Mouse (Mus musculus): ENCODE data around the gene Lrig1. TPM values are rescaled to one million over a fixed set of nuclear protein-coding genes. Genes with fewer than 3 reads are reported as not detected.

The Lrig1 gene
- polyA plus RNA-seq, 1 experiment: 7.4 TPM

DNA sequence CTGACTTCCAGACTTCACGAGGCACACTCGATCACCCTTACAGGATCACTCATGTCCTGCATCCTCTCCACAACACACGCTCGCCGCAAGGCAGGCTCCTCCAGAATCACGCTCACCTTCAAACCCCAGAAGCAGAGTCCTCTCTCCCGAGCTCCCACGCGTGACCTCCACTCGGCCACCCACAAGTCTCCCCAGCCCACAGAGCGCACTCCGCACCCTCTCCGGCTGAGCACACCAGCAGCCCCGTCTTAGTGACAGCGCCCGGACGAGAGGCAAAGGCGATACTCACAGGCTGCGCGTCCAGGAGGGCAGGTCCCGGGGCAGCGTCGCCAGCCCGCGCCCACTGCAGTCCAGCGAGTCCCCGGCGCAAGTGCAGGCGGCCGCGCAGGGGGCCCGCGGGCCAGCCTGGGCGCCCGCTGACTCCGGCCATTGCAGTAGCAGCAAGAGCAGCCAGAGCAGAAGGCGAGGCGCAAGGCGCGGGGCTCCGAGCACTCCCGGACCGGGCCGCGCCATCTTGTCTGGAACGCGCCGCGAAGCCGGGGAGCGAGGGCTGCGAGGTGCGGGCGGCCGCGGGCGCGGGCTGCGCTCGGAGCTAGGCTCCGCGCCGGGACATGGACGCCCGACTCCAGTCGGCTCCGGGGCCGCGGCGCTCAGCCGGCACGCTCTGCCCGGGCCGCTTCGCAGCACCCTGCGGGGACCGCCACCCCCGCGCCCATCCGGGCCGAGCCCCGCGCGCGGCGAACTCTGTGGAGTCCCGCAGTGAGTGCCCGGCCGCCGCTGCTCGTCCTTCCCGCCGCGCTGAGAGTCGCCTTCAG is 578 bp downstream of the Lrig1 start:
- TF ChIP-seq CTCF (IDR thresholded peaks at IDR 0.05; ENCODE audit: extremely low read depth, insufficient read depth, insufficient read length, insufficient replicate concordance) (no peak), POLR2A (IDR thresholded peaks at IDR 0.05; ENCODE audit: low read depth, low read length) (no peak)
- no peaks in the 10 kb centered on the region for H3K36me3 ChIP-seq (ENCODE audit: control insufficient read depth, insufficient read depth, low read length)
- peak in 1 of 2 experiments; percentile 5 for DNase-seq (ENCODE audit: low read depth in 1 of 2, low spot score in 2 of 2)
- peaks cover 11% of the 10 kb centered on the region for H3K27me3 ChIP-seq (ENCODE audit: control insufficient read depth, insufficient read depth, low read length)
- peak overlapping the region; percentile 46 for H3K27ac ChIP-seq (ENCODE audit: insufficient read depth, low read length)
- peaks cover 5% of the 10 kb centered on the region; the same call in 1 of the 2 replicates for H3K4me1 ChIP-seq (ENCODE audit: control insufficient read depth, insufficient read depth, insufficient read length)
- 2% methylated on average over 95 of the region's 95 CpGs for WGBS
- peak overlapping the region; percentile 67 for H3K4me3 ChIP-seq (ENCODE audit: extremely low read depth, insufficient read depth, insufficient read length)

- Histone ChIP-seq H3K36me3 (ENCODE audit: control insufficient read depth, insufficient read depth, low read length) (no peaks in the 10 kb centered on the region), H3K27ac (ENCODE audit: insufficient read depth, low read length) (no peak overlapping the region; the same call in 1 of the 2 replicates), H3K4me3 (ENCODE audit: extremely low read depth, insufficient read depth, insufficient read length) (peak overlapping the region; percentile 67; the same call in 1 of the 2 replicates), H3K27me3 (ENCODE audit: control insufficient read depth, insufficient read depth, low read length) (peaks cover 11% of the 10 kb centered on the region), H3K4me1 (ENCODE audit: control insufficient read depth, insufficient read depth, insufficient read length) (peaks cover 5% of the 10 kb centered on the region; the same call in 1 of the 2 replicates)
- no peak for DNase-seq (ENCODE audit: low read depth in 1 of 2, low spot score in 2 of 2)
- no peak for TF ChIP-seq POLR2A (IDR thresholded peaks at IDR 0.05; ENCODE audit: low read depth, low read length)
- no peak for TF ChIP-seq CTCF (IDR thresholded peaks at IDR 0.05; ENCODE audit: extremely low read depth, insufficient read depth, insufficient read length, insufficient replicate concordance)
- WGBS: 30% methylated on average over 11 of the region's 11 CpGs
These were observed 1.3 kb downstream of the Lrig1 start for GRCm38 (mm10) chr6:94698509-94699172.

DNA sequence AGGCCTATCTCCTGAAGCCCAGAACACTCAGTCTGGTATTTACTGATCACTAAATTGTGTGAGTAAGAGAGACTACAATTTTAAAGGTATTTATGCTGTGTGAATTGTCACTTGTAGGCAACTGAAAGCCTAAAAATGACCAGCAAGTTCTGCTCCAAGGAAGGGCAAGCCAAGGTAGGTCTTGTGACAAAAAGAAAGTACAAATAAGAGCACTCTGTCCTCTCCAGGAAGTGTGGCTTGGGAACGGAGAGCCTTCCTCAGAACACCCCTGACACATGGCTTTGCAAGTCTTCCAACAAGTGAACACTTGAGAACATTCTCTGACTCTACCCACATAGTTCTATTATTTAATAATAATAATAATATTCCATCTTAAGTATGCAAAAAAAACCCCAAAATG is 2.5 kb downstream of the Lrig1 start:
- 74% methylated on average over 1 of the region's 1 CpGs for WGBS
- no peak overlapping the region for H3K27ac ChIP-seq (ENCODE audit: insufficient read depth, low read length)
- DNase-seq (ENCODE audit: low read depth in 1 of 2, low spot score in 2 of 2): no peak
- H3K4me3 ChIP-seq (ENCODE audit: extremely low read depth, insufficient read depth, insufficient read length): no peak overlapping the region
- H3K4me1 ChIP-seq (ENCODE audit: control insufficient read depth, insufficient read depth, insufficient read length): peaks cover 5% of the 10 kb centered on the region; the same call in 1 of the 2 replicates
- peaks cover 11% of the 10 kb centered on the region for H3K27me3 ChIP-seq (ENCODE audit: control insufficient read depth, insufficient read depth, low read length)
- no peaks in the 10 kb centered on the region for H3K36me3 ChIP-seq (ENCODE audit: control insufficient read depth, insufficient read depth, low read length)
- no peak for TF ChIP-seq CTCF (IDR thresholded peaks at IDR 0.05; ENCODE audit: extremely low read depth, insufficient read depth, insufficient read length, insufficient replicate concordance)
- TF ChIP-seq POLR2A (IDR thresholded peaks at IDR 0.05; ENCODE audit: low read depth, low read length): no peak

DNA sequence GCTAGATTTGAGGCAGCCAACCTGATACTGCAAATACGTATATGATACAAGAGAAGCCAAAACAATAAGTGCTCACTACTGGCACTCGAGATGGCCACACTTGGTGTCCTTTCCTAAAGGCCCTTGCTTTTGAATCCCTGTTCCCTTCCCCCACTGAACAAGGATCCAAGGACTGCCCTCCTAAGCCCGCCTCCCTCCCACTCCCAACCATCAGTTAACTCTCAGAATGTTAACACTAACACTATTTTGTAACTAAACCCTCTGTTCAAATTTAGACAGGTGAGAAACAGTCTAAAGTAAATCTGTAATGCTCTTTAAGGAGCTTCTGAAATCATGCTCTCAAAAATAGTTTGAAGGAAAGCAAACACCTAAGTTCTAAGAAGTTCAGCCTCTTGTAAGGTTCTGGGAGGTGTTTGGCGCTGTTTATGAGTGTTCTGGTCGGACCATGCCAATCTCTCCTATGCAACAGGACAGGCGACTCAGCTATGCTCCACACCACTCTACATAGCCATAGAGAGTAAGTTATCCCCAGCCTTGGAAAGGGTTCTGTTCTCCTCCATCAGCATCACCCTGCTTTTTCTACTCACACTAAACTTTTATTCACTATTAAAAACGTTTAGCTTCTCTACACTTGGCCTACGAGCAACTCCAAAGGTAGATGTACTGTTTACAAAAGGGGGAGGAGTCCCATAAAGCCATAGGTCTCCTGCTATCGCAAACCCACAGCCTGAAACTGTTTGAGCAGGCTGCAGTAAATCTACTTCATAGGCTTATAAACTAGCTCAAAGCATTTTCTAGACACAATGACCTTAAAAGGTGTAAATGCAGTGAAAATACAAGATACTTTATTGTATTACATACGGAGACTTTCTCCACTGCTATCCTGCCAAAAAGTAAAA is 3.5 kb downstream of the Lrig1 start:
- 80% methylated on average over 10 of the region's 10 CpGs for WGBS
- Histone ChIP-seq H3K36me3 (ENCODE audit: control insufficient read depth, insufficient read depth, low read length) (no peaks in the 10 kb centered on the region), H3K4me3 (ENCODE audit: extremely low read depth, insufficient read depth, insufficient read length) (no peak overlapping the region), H3K27me3 (ENCODE audit: control insufficient read depth, insufficient read depth, low read length) (peaks cover 11% of the 10 kb centered on the region), H3K4me1 (ENCODE audit: control insufficient read depth, insufficient read depth, insufficient read length) (peaks cover 5% of the 10 kb centered on the region; the same call in 1 of the 2 replicates), H3K27ac (ENCODE audit: insufficient read depth, low read length) (no peak overlapping the region)
- no peak for DNase-seq (ENCODE audit: low read depth in 1 of 2, low spot score in 2 of 2)
- TF ChIP-seq CTCF (IDR thresholded peaks at IDR 0.05; ENCODE audit: extremely low read depth, insufficient read depth, insufficient read length, insufficient replicate concordance) (no peak), POLR2A (IDR thresholded peaks at IDR 0.05; ENCODE audit: low read depth, low read length) (no peak)

GRCm38 (mm10) chr6:94695121-94695930 is 4.6 kb downstream of the Lrig1 start:
- no peak overlapping the region for H3K27ac ChIP-seq (ENCODE audit: insufficient read depth, low read length)
- peaks cover 9% of the 10 kb centered on the region for H3K27me3 ChIP-seq (ENCODE audit: control insufficient read depth, insufficient read depth, low read length)
- no peak for DNase-seq (ENCODE audit: low read depth in 1 of 2, low spot score in 2 of 2)
- WGBS: 87% methylated on average over 9 of the region's 9 CpGs
- H3K36me3 ChIP-seq (ENCODE audit: control insufficient read depth, insufficient read depth, low read length): no peaks in the 10 kb centered on the region
- TF ChIP-seq POLR2A (IDR thresholded peaks at IDR 0.05; ENCODE audit: low read depth, low read length) (no peak), CTCF (IDR thresholded peaks at IDR 0.05; ENCODE audit: extremely low read depth, insufficient read depth, insufficient read length, insufficient replicate concordance) (no peak)
- H3K4me3 ChIP-seq (ENCODE audit: extremely low read depth, insufficient read depth, insufficient read length): no peak overlapping the region
- H3K4me1 ChIP-seq (ENCODE audit: control insufficient read depth, insufficient read depth, insufficient read length): peaks cover 5% of the 10 kb centered on the region; the same call in 1 of the 2 replicates

DNA sequence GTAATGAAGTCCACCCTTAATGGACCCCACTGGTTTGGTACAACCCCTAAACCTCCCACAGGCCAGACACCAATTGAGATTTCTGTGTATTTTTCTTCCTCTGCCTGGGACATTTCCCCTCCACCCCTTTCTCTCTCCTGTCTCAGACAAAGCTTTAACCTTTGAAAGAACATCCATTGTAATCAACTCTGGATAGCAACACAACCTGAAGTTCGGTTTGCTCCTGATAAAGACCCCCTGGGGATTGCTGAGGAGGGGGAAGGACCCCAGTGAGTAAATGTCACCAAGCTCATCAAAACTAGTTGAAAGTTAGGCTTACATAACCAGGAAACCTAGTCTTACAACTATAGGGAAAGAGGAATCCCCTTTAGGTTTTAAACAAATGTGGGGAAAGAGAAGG is 5.5 kb downstream of the Lrig1 start:
- WGBS: 89% methylated on average over 1 of the region's 1 CpGs
- no peak for DNase-seq (ENCODE audit: low read depth in 1 of 2, low spot score in 2 of 2)
- peaks cover 5% of the 10 kb centered on the region for H3K27me3 ChIP-seq (ENCODE audit: control insufficient read depth, insufficient read depth, low read length)
- no peak overlapping the region for H3K4me3 ChIP-seq (ENCODE audit: extremely low read depth, insufficient read depth, insufficient read length)
- H3K36me3 ChIP-seq (ENCODE audit: control insufficient read depth, insufficient read depth, low read length): no peaks in the 10 kb centered on the region
- peaks cover 2% of the 10 kb centered on the region for H3K4me1 ChIP-seq (ENCODE audit: control insufficient read depth, insufficient read depth, insufficient read length)
- no peak overlapping the region for H3K27ac ChIP-seq (ENCODE audit: insufficient read depth, low read length)
- TF ChIP-seq CTCF (IDR thresholded peaks at IDR 0.05; ENCODE audit: extremely low read depth, insufficient read depth, insufficient read length, insufficient replicate concordance) (no peak), POLR2A (IDR thresholded peaks at IDR 0.05; ENCODE audit: low read depth, low read length) (no peak)

Data from spleen, adult 2 months (tissue).